Comparison of ENCODE assay signal across 22 mouse cellular contexts in the genomic region with DNA sequence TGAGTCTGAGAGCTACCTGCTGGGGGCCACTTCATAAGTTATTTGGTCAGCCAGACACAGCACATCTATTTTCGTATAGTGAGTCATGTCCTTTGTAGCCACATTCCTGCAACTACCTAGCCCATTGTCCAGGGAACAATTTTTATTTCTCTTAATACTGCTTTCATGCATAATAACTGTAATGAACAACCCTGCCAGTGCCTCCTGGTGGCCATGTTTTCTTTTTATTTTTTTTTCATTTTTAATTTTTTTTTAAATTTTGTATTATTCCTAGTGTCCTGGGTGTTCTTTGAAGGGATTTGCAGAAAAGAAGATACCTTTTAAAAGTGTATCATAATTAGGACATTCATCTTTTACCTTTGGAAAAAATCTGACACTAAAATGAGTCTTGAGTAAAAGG. TPM values are rescaled to one million over a fixed set of nuclear protein-coding genes. Genes with fewer than 3 reads are reported as not detected.
DNase-seq lines count a peak whose midpoint lies in the region; ATAC-seq and TF ChIP-seq lines count a peak whose summit lies in the region.
"Had no signal": no experiment of that assay in that cellular context is flagged by ENCODE, and none has a peak within 500 bp of the region (broad histone marks: within the 10 kb centered on the region; RNA-seq: fewer than 3 reads in every experiment).

No protein-coding gene starts in this region.

- 84% methylated on average over 1 of the region's 1 CpGs for WGBS in heart, adult 2 months
- 81% methylated on average over 1 of the region's 1 CpGs for WGBS in lung, embryonic 14.5 days
- 66% methylated on average over 1 of the region's 1 CpGs for WGBS in hindbrain, postnatal 0 days

- no peaks in the 10 kb centered on the region for H3K9me3 ChIP-seq in lung, embryonic 14.5 days (ENCODE audit: low read depth, low read length)
- no peaks in the 10 kb centered on the region for H3K9me3 ChIP-seq in hindbrain, postnatal 0 days (ENCODE audit: low read length)
- H3K9me3 ChIP-seq: embryonic facial prominence, embryonic 15.5 days; midbrain, embryonic 15.5 days had no signal

- H3K27ac ChIP-seq in heart, adult 2 months, result no peak overlapping the region
- H3K27ac ChIP-seq in lung, embryonic 14.5 days (ENCODE audit: low read depth), result no peak overlapping the region
- H3K27ac ChIP-seq in hindbrain, postnatal 0 days, result no peak overlapping the region
- H3K27ac ChIP-seq: embryonic facial prominence, embryonic 15.5 days; liver, embryonic 14.5 days; midbrain, embryonic 15.5 days had no signal

- H3K36me3 ChIP-seq in heart, adult 2 months (ENCODE audit: control insufficient read depth, insufficient read depth, low read length), result no peaks in the 10 kb centered on the region
- no peaks in the 10 kb centered on the region for H3K36me3 ChIP-seq in lung, embryonic 14.5 days (ENCODE audit: insufficient read depth)
- H3K36me3 ChIP-seq in hindbrain, postnatal 0 days (ENCODE audit: insufficient read depth, low read length), result no peaks in the 10 kb centered on the region
- H3K36me3 ChIP-seq: embryonic facial prominence, embryonic 15.5 days; midbrain, embryonic 15.5 days had no signal

- H3K4me1 ChIP-seq in heart, adult 2 months (ENCODE audit: control insufficient read depth, insufficient read depth, low read length), result no peaks in the 10 kb centered on the region
- no peaks in the 10 kb centered on the region for H3K4me1 ChIP-seq in lung, embryonic 14.5 days (ENCODE audit: insufficient read depth)
- H3K4me1 ChIP-seq in hindbrain, postnatal 0 days (ENCODE audit: insufficient read depth, low read length), result 0 out of 2 replicates have a peak, but pooled peaks cover 3% of the 10 kb centered on the region

- peaks cover 6% of the 10 kb centered on the region for H3K27me3 ChIP-seq in heart, adult 2 months (ENCODE audit: control insufficient read depth, insufficient read depth, low read length)
- peaks cover 41% of the 10 kb centered on the region for H3K27me3 ChIP-seq in lung, embryonic 14.5 days (ENCODE audit: insufficient read depth, low read length)
- peaks cover 4% of the 10 kb centered on the region; the same call in 1 of the 2 replicates for H3K27me3 ChIP-seq in hindbrain, postnatal 0 days (ENCODE audit: insufficient read depth, low read length)

- no peak overlapping the region for H3K9ac ChIP-seq in heart, adult 2 months (ENCODE audit: low read depth, low read length)
- H3K9ac ChIP-seq in lung, embryonic 14.5 days, result no peak overlapping the region
- no peak overlapping the region for H3K9ac ChIP-seq in hindbrain, postnatal 0 days (replicated peaks; ENCODE audit: low read length)
- H3K9ac ChIP-seq: embryonic facial prominence, embryonic 15.5 days; liver, embryonic 14.5 days; midbrain, embryonic 15.5 days had no signal

- no peak for ATAC-seq in lung, embryonic 14.5 days (ENCODE audit: insufficient read depth)
- no peak for ATAC-seq in hindbrain, postnatal 0 days
- ATAC-seq: midbrain, embryonic 15.5 days had no signal

- no peak for TF ChIP-seq EP300 in heart, adult 2 months (IDR thresholded peaks at IDR 0.05; ENCODE audit: insufficient read depth, low read depth, low read length)

- no peaks in the 10 kb centered on the region for H3K79me2 ChIP-seq in heart, adult 2 months (replicated peaks; ENCODE audit: control insufficient read depth, insufficient read depth, low read length)

- TF ChIP-seq POLR2A in heart, adult 2 months (IDR thresholded peaks at IDR 0.05; ENCODE audit: insufficient read depth, low read depth, low read length), result no peak

- no peak overlapping the region for H3K4me2 ChIP-seq in lung, embryonic 14.5 days
- H3K4me2 ChIP-seq in hindbrain, postnatal 0 days (ENCODE audit: low read depth, low read length), result peak overlapping the region; percentile 34
- H3K4me2 ChIP-seq: embryonic facial prominence, embryonic 15.5 days had no signal

- H3K4me3 ChIP-seq in heart, adult 2 months, result no peak overlapping the region
- H3K4me3 ChIP-seq in lung, embryonic 14.5 days (ENCODE audit: low read depth, low read length), result no peak overlapping the region
- no peak overlapping the region; the same call in 1 of the 2 replicates for H3K4me3 ChIP-seq in hindbrain, postnatal 0 days (ENCODE audit: low read length)
- H3K4me3 ChIP-seq: embryonic facial prominence, embryonic 15.5 days had no signal

- intact Hi-C loops in heart, adult 2 months (cut with DNase I), result loop anchor here (5.0 kb wide), 1 partner anchor 301 kb away; no protein-coding TSS in a partner anchor
- intact Hi-C loops in heart, postnatal 14 days (cut with DNase I), result no loop called here

- no peak for DNase-seq in heart, adult 2 months
- DNase-seq in heart, postnatal 14 days, result no peak
- no peak for DNase-seq in lung, embryonic 14.5 days
- no peak for DNase-seq in lung, postnatal 4 days
- peak; percentile 7 for DNase-seq in adipocyte (ENCODE audit: low spot score)
- DNase-seq in hindbrain, postnatal 0 days (ENCODE audit: low spot score), result no peak
- no peak for DNase-seq in retina, embryonic 14.5 days (ENCODE audit: low spot score)
- no peak for DNase-seq in left cerebral cortex, adult 18-20 months (ENCODE audit: low spot score in 2 of 2)
- DNase-seq: adrenal gland, postnatal 36 days; cerebellum, adult 18-20 months; cerebellum, postnatal 25 days; gastrocnemius, postnatal 14 days; kidney, adult 8-10 months; kidney, postnatal 36 days; layer of hippocampus, adult 9-11 months; lung, postnatal 10 days had no signal

- TF ChIP-seq CTCF in heart, adult 2 months (IDR thresholded peaks at IDR 0.05), result peak; percentile 20; the same call in 1 of the 2 replicates
- peak; percentile 36 for TF ChIP-seq CTCF in lung, embryonic 14.5 days (IDR thresholded peaks at IDR 0.05; ENCODE audit: low read depth)
- TF ChIP-seq CTCF in hindbrain, postnatal 0 days (IDR thresholded peaks at IDR 0.05; ENCODE audit: low read depth), result peak; percentile 28

RNA-seq across cellular contexts. Expression of a gene that starts 3.2 kb away (rescaled TPM):
- total RNA-seq in heart, adult 2 months (2021), result not detected
- polyA plus RNA-seq in heart, adult 2 months (2012; rRNA removed), result not detected in 2 replicates
- total RNA-seq in heart, postnatal 14 days (2021), result not detected
- polyA plus RNA-seq in lung, embryonic 14.5 days (2014; fragmentation: Nextera tagmentation; extraction: Ambion mirVana), result not detected in 2 replicates
- total RNA-seq in hindbrain, postnatal 0 days (2014; rRNA removed), result 23.0 and 27.7 TPM in 2 replicates
- 7.5 and 8.2 TPM in 2 replicates for polyA plus RNA-seq in hindbrain, postnatal 0 days (2015; fragmentation: Nextera tagmentation; extraction: Ambion mirVana)
- total RNA-seq in left cerebral cortex, adult 18-20 months (2021), result 100 to 1,000 TPM; 120 to 129 TPM
- total RNA-seq: adrenal gland, postnatal 36 days; megakaryocyte, adult 5-6 weeks; neutrophil, adult 5-6 weeks had no signal
- polyA plus RNA-seq: C2C12 had no signal

Comparison
In these comparisons a context has a peak if more than half of its experiments do, and no peak if none do; other contexts are left out.
1. RNA of a gene that starts 3.2 kb away (total RNA-seq): 120 to 129 TPM in left cerebral cortex, adult 18-20 months and 23.0 to 27.7 TPM in hindbrain, postnatal 0 days; not detected in heart, adult 2 months and not detected in heart, postnatal 14 days; every median in the first group is over 10 times any median in the second.
2. Peak in every context shown above with its lines, with median percentiles within 50 percentile points of each other: CTCF ChIP-seq.